14 mouse cellular contexts compared by ENCODE assay signal in genomic region chr2:20960668-20961035, GRCm38 (mm10). TPM values are rescaled to one million over a fixed set of nuclear protein-coding genes. Genes with fewer than 3 reads are reported as not detected.
DNase-seq lines count a peak whose midpoint lies in the region; ATAC-seq and TF ChIP-seq lines count a peak whose summit lies in the region.
"Had no signal": no experiment of that assay in that cellular context is flagged by ENCODE, and none has a peak within 500 bp of the region (broad histone marks: within the 10 kb centered on the region; RNA-seq: fewer than 3 reads in every experiment).

No protein-coding gene starts in this region.

- H3K4me1 ChIP-seq in hindbrain, embryonic 12.5 days: peaks cover 47% of the 10 kb centered on the region
- H3K4me1 ChIP-seq in hindbrain, embryonic 10.5 days (replicated peaks): peaks cover 59% of the 10 kb centered on the region
- peaks cover 39% of the 10 kb centered on the region for H3K4me1 ChIP-seq in forebrain, postnatal 0 days (ENCODE audit: insufficient read depth)
- H3K4me1 ChIP-seq in neural tube, embryonic 13.5 days (replicated peaks): peaks cover 83% of the 10 kb centered on the region

- ATAC-seq in hindbrain, embryonic 12.5 days (ENCODE audit: low FRiP score): no peak
- ATAC-seq in forebrain, postnatal 0 days: no peak
- ATAC-seq in neural tube, embryonic 13.5 days (ENCODE audit: low read depth): no peak
- ATAC-seq: inflammation-experienced regulatory T-cells, adult 6 months had no signal

- peak overlapping the region; percentile 34 for H3K4me2 ChIP-seq in hindbrain, embryonic 12.5 days (replicated peaks)
- H3K4me2 ChIP-seq in forebrain, postnatal 0 days (ENCODE audit: low read depth): peak overlapping the region; percentile 52
- peak overlapping the region; percentile 45 for H3K4me2 ChIP-seq in neural tube, embryonic 13.5 days
- H3K4me2 ChIP-seq: heart, embryonic 11.5 days; kidney, embryonic 15.5 days; lung, embryonic 15.5 days had no signal

- peak overlapping the region; percentile 32; the same call in 1 of the 2 replicates for H3K9ac ChIP-seq in hindbrain, embryonic 12.5 days
- no peak overlapping the region for H3K9ac ChIP-seq in forebrain, postnatal 0 days
- peak overlapping the region; percentile 49 for H3K9ac ChIP-seq in neural tube, embryonic 13.5 days
- H3K9ac ChIP-seq: kidney, embryonic 15.5 days; lung, embryonic 15.5 days had no signal

- H3K9me3 ChIP-seq in hindbrain, embryonic 12.5 days (replicated peaks): no peaks in the 10 kb centered on the region
- H3K9me3 ChIP-seq in hindbrain, embryonic 10.5 days: no peaks in the 10 kb centered on the region
- no peaks in the 10 kb centered on the region for H3K9me3 ChIP-seq in forebrain, postnatal 0 days (ENCODE audit: low read length)
- H3K9me3 ChIP-seq in neural tube, embryonic 13.5 days: no peaks in the 10 kb centered on the region
- H3K9me3 ChIP-seq: kidney, embryonic 15.5 days; lung, embryonic 15.5 days had no signal

- H3K4me3 ChIP-seq in hindbrain, embryonic 12.5 days: no peak overlapping the region
- H3K4me3 ChIP-seq in hindbrain, embryonic 10.5 days: no peak overlapping the region
- H3K4me3 ChIP-seq in forebrain, postnatal 0 days (ENCODE audit: low read depth, low read length): 0 out of 2 replicates have a peak overlapping the region, but pooled peaks have one; percentile 0
- no peak overlapping the region for H3K4me3 ChIP-seq in neural tube, embryonic 13.5 days
- H3K4me3 ChIP-seq: kidney, embryonic 15.5 days; lung, embryonic 15.5 days had no signal

- WGBS in hindbrain, embryonic 12.5 days: 76% methylated on average over 8 of the region's 8 CpGs
- WGBS in hindbrain, embryonic 10.5 days: 88% methylated on average over 8 of the region's 8 CpGs
- WGBS in forebrain, postnatal 0 days: 27% methylated on average over 8 of the region's 8 CpGs
- 64% methylated on average over 8 of the region's 8 CpGs for WGBS in neural tube, embryonic 13.5 days

- no peak for TF ChIP-seq CTCF in forebrain, postnatal 0 days (IDR thresholded peaks at IDR 0.05; ENCODE audit: low read depth)

- H3K27ac ChIP-seq in hindbrain, embryonic 12.5 days: peak overlapping the region; percentile 40; the same call in 1 of the 2 replicates
- H3K27ac ChIP-seq in hindbrain, embryonic 10.5 days: no peak overlapping the region
- peak overlapping the region; percentile 24 for H3K27ac ChIP-seq in forebrain, postnatal 0 days (ENCODE audit: low read depth, low read length)
- H3K27ac ChIP-seq in neural tube, embryonic 13.5 days (replicated peaks): peak overlapping the region; percentile 33; the same call in 1 of the 2 replicates
- H3K27ac ChIP-seq: kidney, embryonic 15.5 days; lung, embryonic 15.5 days had no signal

- H3K27me3 ChIP-seq in hindbrain, embryonic 12.5 days: no peaks in the 10 kb centered on the region
- H3K27me3 ChIP-seq in hindbrain, embryonic 10.5 days (ENCODE audit: insufficient read depth, poor library complexity, severe bottlenecking): no peaks in the 10 kb centered on the region
- H3K27me3 ChIP-seq in forebrain, postnatal 0 days (ENCODE audit: insufficient read depth, low read length): no peaks in the 10 kb centered on the region
- no peaks in the 10 kb centered on the region for H3K27me3 ChIP-seq in neural tube, embryonic 13.5 days
- H3K27me3 ChIP-seq: kidney, embryonic 15.5 days; lung, embryonic 15.5 days had no signal

- H3K36me3 ChIP-seq in hindbrain, embryonic 12.5 days: no peaks in the 10 kb centered on the region
- peaks cover 5% of the 10 kb centered on the region for H3K36me3 ChIP-seq in hindbrain, embryonic 10.5 days
- no peaks in the 10 kb centered on the region for H3K36me3 ChIP-seq in forebrain, postnatal 0 days (ENCODE audit: insufficient read depth)
- H3K36me3 ChIP-seq in neural tube, embryonic 13.5 days: no peaks in the 10 kb centered on the region
- H3K36me3 ChIP-seq: kidney, embryonic 15.5 days; lung, embryonic 15.5 days had no signal

- DNase-seq in cerebellum, postnatal 10 days: peak; percentile 49 to 50
- no peak for DNase-seq in cerebellum, adult 11-12 months
- no peak for DNase-seq in hindbrain, embryonic 10.5 days (ENCODE audit: low spot score)
- peak; percentile 58 for DNase-seq in forebrain, postnatal 0 days
- DNase-seq in adrenal gland, postnatal 10 days: no peak
- no peak for DNase-seq in lung, postnatal 10 days
- DNase-seq: adrenal gland, adult 2 months; thymus, postnatal 14 days had no signal

RNA-seq across cellular contexts. Expression of gene Arhgap21, which starts 8.0 kb away (rescaled TPM):
- 64.4 and 66.1 TPM in 2 replicates for polyA plus RNA-seq in hindbrain, embryonic 12.5 days (2016; fragmentation: Nextera tagmentation; extraction: Ambion mirVana)
- polyA plus RNA-seq in hindbrain, embryonic 10.5 days (2016; fragmentation: Nextera tagmentation; extraction: Ambion mirVana): 31.8 and 39.9 TPM in 2 replicates
- total RNA-seq in forebrain, postnatal 0 days (2014; rRNA removed): 94.7 and 99.1 TPM in 2 replicates
- polyA plus RNA-seq in forebrain, postnatal 0 days (2015; fragmentation: Nextera tagmentation; extraction: Ambion mirVana): 18.2 and 24.9 TPM in 2 replicates
- polyA plus RNA-seq in neural tube, embryonic 13.5 days (2015; fragmentation: Nextera tagmentation; extraction: Ambion mirVana): 33.9 and 34.9 TPM in 2 replicates
- total RNA-seq in adrenal gland, postnatal 10 days (2021): 10 to 100 TPM; 57.5 to 78.3 TPM

Comparison
In these comparisons a context has a peak if more than half of its experiments do, and no peak if none do; other contexts are left out.
1. DNase-seq: peak in cerebellum, postnatal 10 days (2 of 2) and forebrain, postnatal 0 days (single experiment); none in cerebellum, adult 11-12 months (single experiment), hindbrain, embryonic 10.5 days (single experiment), adrenal gland, postnatal 10 days (single experiment) and lung, postnatal 10 days (single experiment).
2. Peak in every context shown above with its lines, with median percentiles within 50 percentile points of each other: H3K4me2 ChIP-seq.